Mouse (Mus musculus) forebrain, embryonic 16.5 days (tissue): ENCODE data around the gene Plekhg3. TPM values are rescaled to one million over a fixed set of nuclear protein-coding genes. Genes with fewer than 3 reads are reported as not detected.

Experiments used
- ATAC-seq: fragments of 200-750 bp; cut with Nextera tagmentation; 2 replicates; pipeline ENCODE4 v1.8.0; 2017; ENCODE audit warnings: mild to moderate bottlenecking, moderate library complexity
- H3K27ac ChIP-seq: fragments of 300-500 bp; sonication (generic); 2 replicates; pipeline ENCODE4 v1.5.1; 2014; ENCODE audit warnings: low read length, control low read depth
- H3K27me3 ChIP-seq: fragments of 300-500 bp; sonication (generic); replicated peaks from 2 replicates; pipeline ENCODE4 v1.6.1; 2014; ENCODE audit warnings: low read length; ENCODE audit not compliant: control insufficient read depth, insufficient read depth
- H3K36me3 ChIP-seq: fragments of 300-500 bp; sonication (generic); 2 replicates; pipeline ENCODE4 v1.6.1; 2014; ENCODE audit not compliant: control insufficient read depth, insufficient read depth
- H3K4me1 ChIP-seq: fragments of 300-500 bp; sonication (generic); replicated peaks from 2 replicates; pipeline ENCODE4 v1.6.1; 2014; ENCODE audit warnings: low read length; ENCODE audit not compliant: control insufficient read depth, insufficient read depth
- H3K4me2 ChIP-seq: fragments of 300-500 bp; sonication (generic); 2 replicates; pipeline ENCODE4 v1.6.1; 2014; ENCODE audit warnings: mild to moderate bottlenecking, low read length, control low read depth
- H3K4me3 ChIP-seq: fragments of 300-500 bp; sonication (generic); replicated peaks from 2 replicates; pipeline ENCODE4 v1.5.1; 2014; ENCODE audit warnings: mild to moderate bottlenecking, low read length, control low read depth
- H3K9ac ChIP-seq: fragments of 300-500 bp; sonication (generic); replicated peaks from 2 replicates; pipeline ENCODE4 v1.6.1; 2014; ENCODE audit warnings: low read depth, low read length, control low read depth
- H3K9me3 ChIP-seq: fragments of 300-500 bp; sonication (generic); 2 replicates; pipeline ENCODE4 v1.6.1; 2016; ENCODE audit warnings: low read length; ENCODE audit not compliant: control insufficient read depth
- WGBS: fragments of 180-500 bp; shearing (Covaris S2); extraction: QIAGEN DNeasy Blood & Tissue Kit; methylation state at CpG from one replicate; pipeline ENCODE4 v1.1.7; 2014; 5-methylcytosine and 5-hydroxymethylcytosine counted together
- polyA plus RNA-seq: library from polyadenylated mRNA; unstranded; fragments of >200 nt; fragmentation: Nextera tagmentation; extraction: Ambion mirVana; gene quantifications from 2 replicates; pipeline ENCODE4 v1.2.1, GENCODE M21; 2015

Gene Plekhg3
- polyA plus RNA-seq, 1 experiment from 2014 or later, result 1.3 TPM

DNA sequence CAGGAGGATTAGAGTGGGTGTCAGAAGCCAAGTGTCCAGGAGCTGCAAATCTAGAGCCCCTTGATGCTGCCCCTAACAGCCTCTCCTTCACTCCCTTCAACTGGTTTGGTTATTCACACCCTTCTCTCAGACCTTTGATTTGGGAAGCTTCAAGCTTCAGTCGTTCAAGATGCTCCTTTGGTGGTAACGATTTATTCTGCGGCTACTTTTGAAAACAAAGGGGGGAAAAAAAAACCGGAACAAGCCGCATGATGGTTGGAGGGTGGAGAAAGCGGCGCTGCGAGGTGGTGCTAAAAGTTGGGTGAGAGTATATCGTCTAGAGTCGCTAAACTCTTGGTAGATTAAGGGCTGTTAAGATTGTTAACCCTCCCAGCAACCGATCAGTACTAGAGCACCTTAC lies 3.5 kb downstream of the Plekhg3 start:
- Histone ChIP-seq H3K27me3 (peaks cover 40% of the 10 kb centered on the region), H3K36me3 (no peaks in the 10 kb centered on the region), H3K9ac (no peak overlapping the region), H3K4me2 (peak overlapping the region; percentile 99), H3K9me3 (no peaks in the 10 kb centered on the region), H3K4me1 (peaks cover 13% of the 10 kb centered on the region), H3K27ac (no peak overlapping the region), H3K4me3 (peak overlapping the region; percentile 60)
- ATAC-seq, result no peak
- WGBS, result 2% methylated on average over 11 of the region's 11 CpGs

DNA sequence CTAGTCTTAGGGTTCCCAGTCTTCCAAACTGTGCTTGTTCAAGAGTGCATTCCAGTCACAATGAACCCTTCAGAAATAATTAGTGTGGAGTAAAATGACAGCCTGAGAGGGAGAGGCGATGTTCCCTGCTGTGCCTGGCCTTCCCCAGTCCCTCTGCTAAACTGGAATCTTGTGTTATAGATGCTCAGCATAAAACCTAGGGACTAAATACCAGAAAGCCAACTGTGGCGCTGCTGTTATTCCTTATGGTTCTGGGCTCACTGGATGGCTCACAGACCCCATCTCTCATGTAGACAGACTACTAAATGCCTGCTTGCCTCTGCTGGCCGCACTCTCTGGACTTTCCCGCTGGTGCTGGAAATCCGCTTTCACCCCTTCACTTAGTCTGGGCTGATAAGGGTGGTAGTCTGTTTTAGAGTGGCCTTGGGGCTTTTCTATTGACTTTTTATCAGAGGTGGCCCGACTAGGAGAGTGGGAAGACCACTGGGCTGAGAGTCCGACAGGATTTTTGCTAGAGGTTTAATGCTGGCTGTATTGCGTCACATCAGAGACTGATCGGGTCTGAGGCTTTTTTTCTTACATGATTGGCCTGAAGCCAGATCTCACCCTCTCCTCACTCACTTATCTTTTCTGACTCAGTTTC lies 4.1 kb downstream of the Plekhg3 start:
- no peak overlapping the region for H3K9ac ChIP-seq
- no peak overlapping the region for H3K27ac ChIP-seq
- H3K4me2 ChIP-seq, result peak overlapping the region; percentile 99
- ATAC-seq, result no peak
- peaks cover 13% of the 10 kb centered on the region for H3K4me1 ChIP-seq
- H3K36me3 ChIP-seq, result no peaks in the 10 kb centered on the region
- no peaks in the 10 kb centered on the region for H3K9me3 ChIP-seq
- H3K27me3 ChIP-seq, result peaks cover 40% of the 10 kb centered on the region
- 31% methylated on average over 9 of the region's 9 CpGs for WGBS
- no peak overlapping the region for H3K4me3 ChIP-seq

- Histone ChIP-seq H3K4me2 (no peak overlapping the region), H3K9me3 (no peaks in the 10 kb centered on the region), H3K36me3 (no peaks in the 10 kb centered on the region), H3K27me3 (peaks cover 37% of the 10 kb centered on the region), H3K9ac (no peak overlapping the region), H3K27ac (no peak overlapping the region), H3K4me1 (peaks cover 13% of the 10 kb centered on the region), H3K4me3 (no peak overlapping the region)
- no peak for ATAC-seq
- 72% methylated on average over 9 of the region's 9 CpGs for WGBS
Measured at GRCm38 (mm10) chr12:76535471-76535900, 4.8 kb downstream of the Plekhg3 start.

DNA sequence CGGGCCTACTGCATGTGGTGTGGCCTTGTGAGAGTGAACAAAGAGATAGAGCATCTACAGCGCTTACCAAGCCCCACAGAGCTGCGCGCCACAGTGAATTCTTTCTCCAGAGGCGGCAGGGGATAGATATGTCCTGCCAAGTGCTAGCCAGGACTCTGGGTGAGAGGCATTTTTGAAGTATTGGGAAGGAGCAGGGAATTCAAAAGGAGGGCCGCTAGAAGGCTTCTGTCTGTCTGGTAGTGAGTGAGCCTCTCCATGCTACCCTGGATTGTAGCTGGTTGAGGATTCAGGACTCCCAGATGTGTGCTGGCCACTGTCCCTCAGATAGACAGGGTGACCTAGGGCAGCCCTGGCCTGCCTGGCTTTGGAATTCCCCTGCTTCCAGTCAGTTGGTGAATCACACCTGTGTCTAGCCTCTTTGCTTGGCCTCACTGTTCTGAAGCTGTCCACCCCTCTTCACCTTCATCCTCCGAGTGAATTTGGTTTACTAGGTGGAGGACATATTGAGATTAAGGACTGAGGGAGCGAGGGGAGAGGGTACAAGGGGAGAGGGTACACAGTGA lies 6.0 kb downstream of the Plekhg3 start:
- no peaks in the 10 kb centered on the region for H3K9me3 ChIP-seq
- no peak overlapping the region for H3K27ac ChIP-seq
- no peak for ATAC-seq
- 82% methylated on average over 8 of the region's 8 CpGs for WGBS
- peaks cover 27% of the 10 kb centered on the region for H3K27me3 ChIP-seq
- H3K36me3 ChIP-seq, result no peaks in the 10 kb centered on the region
- no peak overlapping the region for H3K4me3 ChIP-seq
- H3K4me2 ChIP-seq, result no peak overlapping the region
- H3K9ac ChIP-seq, result no peak overlapping the region
- H3K4me1 ChIP-seq, result peaks cover 13% of the 10 kb centered on the region

DNA sequence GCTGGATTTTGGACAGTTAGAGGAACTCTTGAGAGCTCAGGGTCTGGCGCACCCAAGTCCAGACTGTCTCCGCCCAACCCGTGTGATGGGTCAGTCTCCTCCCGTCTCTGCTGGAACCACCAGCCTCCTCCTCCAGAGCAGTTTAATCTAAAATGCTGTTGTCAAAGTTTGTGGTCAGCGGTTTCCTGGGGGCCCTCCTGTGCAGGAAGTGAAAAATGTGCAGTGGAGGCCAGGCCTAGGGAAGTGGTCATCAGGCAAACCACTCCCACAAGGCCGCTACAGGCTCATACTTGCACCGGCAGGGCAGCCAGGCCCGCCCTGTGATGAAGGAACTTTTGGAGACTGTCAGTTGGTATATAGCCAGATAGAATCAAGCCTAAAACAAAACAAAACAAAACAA lies 6.7 kb downstream of the Plekhg3 start:
- Histone ChIP-seq H3K27me3 (peaks cover 20% of the 10 kb centered on the region), H3K4me3 (no peak overlapping the region), H3K27ac (no peak overlapping the region), H3K9ac (no peak overlapping the region), H3K9me3 (no peaks in the 10 kb centered on the region), H3K4me2 (no peak overlapping the region), H3K4me1 (peaks cover 13% of the 10 kb centered on the region), H3K36me3 (no peaks in the 10 kb centered on the region)
- ATAC-seq, result no peak
- 95% methylated on average over 8 of the region's 8 CpGs for WGBS

- 90% methylated on average over 3 of the region's 3 CpGs for WGBS
- H3K9ac ChIP-seq, result no peak overlapping the region
- peaks cover 4% of the 10 kb centered on the region; the same call in 1 of the 2 replicates for H3K27me3 ChIP-seq
- no peak for ATAC-seq
- H3K9me3 ChIP-seq, result no peaks in the 10 kb centered on the region
- no peak overlapping the region for H3K4me3 ChIP-seq
- H3K4me1 ChIP-seq, result no peaks in the 10 kb centered on the region
- no peak overlapping the region for H3K27ac ChIP-seq
- H3K4me2 ChIP-seq, result no peak overlapping the region
- H3K36me3 ChIP-seq, result no peaks in the 10 kb centered on the region
Measured at GRCm38 (mm10) chr12:76540169-76540568, 9.5 kb downstream of the Plekhg3 start.

GRCm38 (mm10) chr12:76540701-76541221 lies 10.1 kb downstream of the Plekhg3 start:
- H3K4me1 ChIP-seq, result no peaks in the 10 kb centered on the region
- H3K9ac ChIP-seq, result no peak overlapping the region
- ATAC-seq, result no peak
- no peak overlapping the region for H3K27ac ChIP-seq
- no peak overlapping the region for H3K4me2 ChIP-seq
- H3K4me3 ChIP-seq, result no peak overlapping the region
- H3K36me3 ChIP-seq, result no peaks in the 10 kb centered on the region
- H3K27me3 ChIP-seq, result 0 out of 2 replicates have a peak, but pooled peaks cover 1% of the 10 kb centered on the region
- no peaks in the 10 kb centered on the region for H3K9me3 ChIP-seq
- WGBS, result 74% methylated on average over 10 of the region's 10 CpGs

- Histone ChIP-seq H3K4me1 (peaks cover 3% of the 10 kb centered on the region; the same call in 1 of the 2 replicates), H3K9ac (no peak overlapping the region), H3K4me2 (no peak overlapping the region), H3K4me3 (no peak overlapping the region), H3K27ac (no peak overlapping the region), H3K36me3 (no peaks in the 10 kb centered on the region), H3K27me3 (0 out of 2 replicates have a peak, but pooled peaks cover 4% of the 10 kb centered on the region), H3K9me3 (no peaks in the 10 kb centered on the region)
- 42% methylated on average over 8 of the region's 8 CpGs for WGBS
- no peak for ATAC-seq
Measured at GRCm38 (mm10) chr12:76541475-76541874, 10.8 kb downstream of the Plekhg3 start.

DNA sequence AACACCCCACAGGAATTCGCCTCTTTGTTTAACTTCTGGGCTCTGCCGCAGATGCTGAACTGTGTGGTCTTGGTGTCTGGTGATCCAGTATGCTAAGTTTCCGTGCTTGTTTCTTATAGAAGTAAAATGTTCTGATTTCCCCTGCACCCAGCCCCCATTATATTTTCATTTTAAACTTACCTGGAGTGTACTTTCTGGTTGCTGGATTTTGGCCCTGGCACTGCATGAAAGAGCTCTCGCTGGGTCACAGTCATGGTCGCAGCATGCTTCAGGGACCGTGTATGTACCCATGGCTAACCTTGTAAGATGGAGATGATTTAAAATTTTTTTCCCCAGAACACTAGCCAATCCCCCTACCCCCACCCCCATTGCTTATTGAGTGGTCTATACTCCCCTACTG lies 11.2 kb downstream of the Plekhg3 start:
- no peak overlapping the region for H3K27ac ChIP-seq
- H3K36me3 ChIP-seq, result no peaks in the 10 kb centered on the region
- no peak overlapping the region for H3K4me3 ChIP-seq
- no peak overlapping the region for H3K9ac ChIP-seq
- H3K27me3 ChIP-seq, result 0 out of 2 replicates have a peak, but pooled peaks cover 4% of the 10 kb centered on the region
- H3K4me2 ChIP-seq, result no peak overlapping the region
- ATAC-seq, result no peak
- no peaks in the 10 kb centered on the region for H3K9me3 ChIP-seq
- H3K4me1 ChIP-seq, result peaks cover 7% of the 10 kb centered on the region; the same call in 1 of the 2 replicates
- 69% methylated on average over 6 of the region's 6 CpGs for WGBS
